Mouse (Mus musculus) ES-E14 (cell line): ENCODE measurements around the gene Rbpj.

Source experiments
- CHD2 ChIP-seq: IDR thresholded peaks from 2 replicates; pipeline ENCODE4 v1.6.1; 2014; ENCODE audit warnings: mild to moderate bottlenecking, low read depth, low read length, inconsistent platforms
- HCFC1 ChIP-seq: IDR thresholded peaks from 2 replicates; pipeline ENCODE4 v1.6.1; 2012; ENCODE audit warnings: low read length, inconsistent platforms, borderline replicate concordance; ENCODE audit not compliant: insufficient read depth
- MAFK ChIP-seq: IDR thresholded peaks from 2 replicates; pipeline ENCODE4 v1.6.1; 2014; ENCODE audit warnings: mild to moderate bottlenecking, low read depth, low read length, inconsistent platforms; ENCODE audit not compliant: insufficient read depth
- ZC3H11A ChIP-seq: IDR thresholded peaks from 2 replicates; pipeline ENCODE4 v1.6.1; 2012; ENCODE audit warnings: low read depth, mild to moderate bottlenecking, inconsistent platforms, low read length, borderline replicate concordance
- ZNF384 ChIP-seq: IDR thresholded peaks from 2 replicates; pipeline ENCODE4 v1.6.1; 2012; ENCODE audit warnings: low read depth, low read length, inconsistent platforms

DNA sequence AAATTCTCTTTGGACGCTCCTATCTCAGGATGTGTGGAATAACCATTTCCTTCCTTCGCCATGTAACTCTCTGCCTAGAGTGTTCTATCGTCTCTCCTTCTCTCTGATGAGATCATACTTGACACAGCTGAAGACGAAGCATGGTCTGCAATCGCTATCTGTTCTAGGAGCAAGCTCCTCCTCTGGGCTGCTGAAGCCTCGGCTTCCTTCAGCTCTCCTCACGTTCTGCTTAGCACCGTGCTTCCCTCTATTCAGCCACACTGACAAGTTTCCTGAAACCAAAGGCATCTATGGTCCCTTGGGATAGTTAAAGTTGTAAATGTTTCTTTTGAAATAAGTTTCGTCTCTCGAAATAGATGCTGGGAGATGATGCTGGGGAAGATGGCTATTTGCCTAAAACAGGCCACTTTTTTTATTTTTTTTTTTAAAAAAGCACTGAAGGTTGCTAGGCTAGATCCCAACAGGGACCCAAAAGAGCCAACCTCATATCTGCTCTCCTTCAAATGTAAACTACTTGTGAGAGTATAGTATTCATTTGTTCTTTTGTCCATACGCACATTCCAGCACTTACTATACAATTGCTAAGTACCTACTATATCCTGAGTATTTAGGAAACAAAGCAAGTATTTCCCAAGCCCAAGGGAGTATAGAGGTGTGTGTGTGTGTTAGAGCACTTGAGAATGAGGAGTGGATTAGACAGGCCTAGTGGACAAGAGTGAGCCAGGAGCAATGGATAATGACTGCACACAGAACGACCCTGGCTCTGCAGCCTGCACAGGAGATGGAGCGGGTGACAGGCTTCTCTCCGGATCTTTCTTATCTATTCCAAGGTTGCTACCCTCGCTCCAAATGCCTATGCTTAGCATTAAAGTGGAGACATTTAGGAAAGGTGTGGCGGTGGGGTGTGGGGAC is 726 bp downstream of the Rbpj start:
- TF ChIP-seq ZNF384 = peak; percentile 95
- TF ChIP-seq CHD2 = peak; percentile 83
- TF ChIP-seq MAFK = no peak
- no peak for TF ChIP-seq HCFC1
- TF ChIP-seq ZC3H11A = no peak
